15 mouse cellular contexts compared by ENCODE assay signal in genomic region chr11:11953364-11954114, GRCm38 (mm10). TPM values are rescaled to one million over a fixed set of nuclear protein-coding genes. Genes with fewer than 3 reads are reported as not detected.
DNase-seq lines count a peak whose midpoint lies in the region; ATAC-seq and TF ChIP-seq lines count a peak whose summit lies in the region.
"Had no signal": no experiment of that assay in that cellular context is flagged by ENCODE, and none has a peak within 500 bp of the region (broad histone marks: within the 10 kb centered on the region; RNA-seq: fewer than 3 reads in every experiment).

No protein-coding gene starts in this region.

- ATAC-seq in lung, embryonic 16.5 days (ENCODE audit: low read depth): peak; percentile 51
- ATAC-seq in stomach, postnatal 0 days (ENCODE audit: low FRiP score, low TSS enrichment): no peak; the same call in 1 of the 2 replicates
- ATAC-seq in megakaryocyte, adult 5-6 weeks (ENCODE audit: poor library complexity, severe bottlenecking): no peak
- ATAC-seq: hindbrain, postnatal 0 days had no signal

- no peaks in the 10 kb centered on the region for H3K9me3 ChIP-seq in lung, embryonic 16.5 days (ENCODE audit: control insufficient read depth, low read length)
- H3K9me3 ChIP-seq in limb, embryonic 10.5 days (replicated peaks): no peaks in the 10 kb centered on the region
- no peaks in the 10 kb centered on the region for H3K9me3 ChIP-seq in stomach, postnatal 0 days (ENCODE audit: control insufficient read depth, low read length)
- H3K9me3 ChIP-seq: liver, embryonic 12.5 days had no signal

- no peaks in the 10 kb centered on the region for H3K27me3 ChIP-seq in lung, embryonic 16.5 days (ENCODE audit: control insufficient read depth, insufficient read depth, low read depth, low read length)
- no peaks in the 10 kb centered on the region for H3K27me3 ChIP-seq in limb, embryonic 10.5 days (ENCODE audit: low read depth, poor library complexity, severe bottlenecking)
- no peaks in the 10 kb centered on the region for H3K27me3 ChIP-seq in stomach, postnatal 0 days (ENCODE audit: control insufficient read depth, insufficient read depth, low read length)
- H3K27me3 ChIP-seq: liver, embryonic 12.5 days had no signal

- DNase-seq in gastrocnemius, adult 2 months: peak; percentile 44
- no peak for DNase-seq in gastrocnemius, postnatal 36 days
- no peak for DNase-seq in lung, postnatal 25 days (ENCODE audit: low spot score)
- peak; percentile 28 for DNase-seq in limb, embryonic 10.5 days (ENCODE audit: low spot score)
- DNase-seq in stomach, postnatal 0 days (ENCODE audit: low spot score): no peak
- no peak for DNase-seq in adrenal gland, postnatal 25 days
- DNase-seq: adrenal gland, postnatal 10 days; cerebellum, adult 18-20 months; midbrain, embryonic 14.5 days; thymus, postnatal 14 days had no signal

- no peak overlapping the region for H3K4me2 ChIP-seq in lung, embryonic 16.5 days (ENCODE audit: low read depth, low read length)
- H3K4me2 ChIP-seq in stomach, postnatal 0 days (replicated peaks; ENCODE audit: low read depth): no peak overlapping the region
- H3K4me2 ChIP-seq: liver, embryonic 12.5 days had no signal

- intact Hi-C loops in gastrocnemius, adult 2 months (cut with DNase I): no loop called here
- intact Hi-C loops in gastrocnemius, postnatal 36 days (cut with DNase I): no loop called here

- H3K36me3 ChIP-seq in lung, embryonic 16.5 days (ENCODE audit: control insufficient read depth, insufficient read depth, low read length): no peaks in the 10 kb centered on the region
- H3K36me3 ChIP-seq in limb, embryonic 10.5 days: peaks cover 87% of the 10 kb centered on the region
- no peaks in the 10 kb centered on the region for H3K36me3 ChIP-seq in stomach, postnatal 0 days (ENCODE audit: control insufficient read depth, insufficient read depth, low read length)

- H3K4me3 ChIP-seq in gastrocnemius, adult 2 months: no peak overlapping the region
- no peak overlapping the region for H3K4me3 ChIP-seq in lung, embryonic 16.5 days (ENCODE audit: low read length)
- no peak overlapping the region for H3K4me3 ChIP-seq in limb, embryonic 10.5 days
- H3K4me3 ChIP-seq in stomach, postnatal 0 days (ENCODE audit: low read depth, low read length): no peak overlapping the region
- H3K4me3 ChIP-seq: layer of hippocampus, adult 2 months; liver, embryonic 12.5 days had no signal

- WGBS in lung, embryonic 16.5 days: 36% methylated on average over 11 of the region's 11 CpGs
- WGBS in limb, embryonic 10.5 days: 87% methylated on average over 11 of the region's 11 CpGs
- 46% methylated on average over 11 of the region's 11 CpGs for WGBS in stomach, postnatal 0 days

- peak overlapping the region; percentile 70 for H3K27ac ChIP-seq in gastrocnemius, adult 2 months
- H3K27ac ChIP-seq in lung, embryonic 16.5 days (ENCODE audit: low read length): peak overlapping the region; percentile 95
- peak overlapping the region; percentile 62 for H3K27ac ChIP-seq in limb, embryonic 10.5 days
- H3K27ac ChIP-seq in stomach, postnatal 0 days (replicated peaks): peak overlapping the region; percentile 35
- H3K27ac ChIP-seq: hindbrain, postnatal 0 days; layer of hippocampus, adult 2 months; liver, embryonic 12.5 days had no signal

- no peak for TF ChIP-seq EP300 in stomach, postnatal 0 days (optimal IDR thresholded peaks at IDR 0.05)

- peak overlapping the region; percentile 38 for H3K9ac ChIP-seq in lung, embryonic 16.5 days (ENCODE audit: low read length)
- H3K9ac ChIP-seq in stomach, postnatal 0 days (ENCODE audit: low read length): no peak overlapping the region
- H3K9ac ChIP-seq: liver, embryonic 12.5 days had no signal

- no peak for TF ChIP-seq CTCF in gastrocnemius, adult 2 months (IDR thresholded peaks at IDR 0.05)
- TF ChIP-seq CTCF in stomach, postnatal 0 days (IDR thresholded peaks at IDR 0.05; ENCODE audit: low read depth): no peak

- H3K4me1 ChIP-seq in lung, embryonic 16.5 days (replicated peaks; ENCODE audit: control insufficient read depth, insufficient read depth, low read length): peaks cover 46% of the 10 kb centered on the region
- H3K4me1 ChIP-seq in limb, embryonic 10.5 days: peaks cover 34% of the 10 kb centered on the region
- peaks cover 2% of the 10 kb centered on the region; the same call in 1 of the 2 replicates for H3K4me1 ChIP-seq in stomach, postnatal 0 days (replicated peaks; ENCODE audit: control insufficient read depth, insufficient read depth)

RNA-seq across cellular contexts. Expression of gene Ddc, which starts 55.6 kb away (rescaled TPM):
- under 1 TPM; 0.61 to 0.81 TPM for total RNA-seq in gastrocnemius, adult 2 months (2021)
- under 1 TPM; 0.66 to 0.86 TPM for total RNA-seq in gastrocnemius, postnatal 36 days (2021)
- polyA plus RNA-seq in lung, embryonic 16.5 days (2015; fragmentation: Nextera tagmentation; extraction: Ambion mirVana): 15.9 and 17.7 TPM in 2 replicates
- polyA plus RNA-seq in limb, embryonic 10.5 days (2016; fragmentation: Nextera tagmentation; extraction: Ambion mirVana): 5.5 and 6.2 TPM in 2 replicates
- 24.0 and 24.1 TPM in 2 replicates for polyA plus RNA-seq in stomach, postnatal 0 days (2015; fragmentation: Nextera tagmentation; extraction: Ambion mirVana)
- total RNA-seq in megakaryocyte, adult 5-6 weeks (2015): 0.23 and 0.38 TPM in 2 replicates
- total RNA-seq in megakaryocyte, adult 5-6 weeks (2017): 0.16 TPM in 1 of 2 replicates, not detected in the other
- total RNA-seq in adrenal gland, postnatal 25 days (2021): 45.0 and 70.3 TPM in 2 replicates

Comparison
In these comparisons a context has a peak if more than half of its experiments do, and no peak if none do; other contexts are left out.
1. DNase-seq: peak in gastrocnemius, adult 2 months (single experiment) and limb, embryonic 10.5 days (single experiment); none in gastrocnemius, postnatal 36 days (0 of 2), lung, postnatal 25 days (single experiment), stomach, postnatal 0 days (single experiment) and adrenal gland, postnatal 25 days (single experiment).
2. H3K27ac ChIP-seq: peak in every context shown above with its lines; median percentile 95 in lung, embryonic 16.5 days; 70 in gastrocnemius, adult 2 months; 62 in limb, embryonic 10.5 days; 35 in stomach, postnatal 0 days.
3. RNA of gene Ddc, which starts 55.6 kb away (total RNA-seq): 45.0 to 70.3 TPM in adrenal gland, postnatal 25 days; 0.66 to 0.86 TPM in gastrocnemius, postnatal 36 days, 0.61 to 0.81 TPM in gastrocnemius, adult 2 months and 0.16 to 0.38 TPM in megakaryocyte, adult 5-6 weeks; every median in the first group is over 10 times any median in the second.